Mouse (Mus musculus) spleen, postnatal 4 days (tissue): ENCODE results near the gene Fgf14.
"Not testable (repeated sequence)": the region's sequence is repeated elsewhere in the genome, so short reads cannot be mapped to it uniquely, and the experiment has no call there.

Experiments used
- DNase-seq, 2 experiments: peaks; one replicate each; pipeline ENCODE4 v3.0.0; 2022; ENCODE audit warnings: low spot score in 2 of 2

Gene Fgf14

GRCm38 (mm10) chr14:124676506-124677177 is at the start of gene Fgf14:
Fgf14 (minus strand) TSS chr14:124677127.
- no peak for DNase-seq

- DNase-seq, result no peak
These were observed 452 bp upstream of the Fgf14 start for GRCm38 (mm10) chr14:124677379-124677778.

- DNase-seq, result no peak
These were observed 1.0 kb downstream of the Fgf14 start for GRCm38 (mm10) chr14:124675654-124676505.

- peak in 1 of 2 experiments; percentile 51 for DNase-seq
These were observed 1.7 kb downstream of the Fgf14 start for GRCm38 (mm10) chr14:124675142-124675653.

- no peak for DNase-seq
These were observed 2.3 kb downstream of the Fgf14 start for GRCm38 (mm10) chr14:124674536-124675141.

GRCm38 (mm10) chr14:124669739-124670138 is 7.2 kb downstream of the Fgf14 start:
- no peak for DNase-seq

- DNase-seq, result no peak
These were observed 34.1 kb downstream of the Fgf14 start for GRCm38 (mm10) chr14:124642822-124643221.

GRCm38 (mm10) chr14:124634881-124635280 is 42.0 kb downstream of the Fgf14 start:
- DNase-seq, result no peak

GRCm38 (mm10) chr14:124613473-124613872 is 63.5 kb downstream of the Fgf14 start:
- DNase-seq, result no peak

GRCm38 (mm10) chr14:124606036-124606711 is 70.8 kb downstream of the Fgf14 start:
- no peak for DNase-seq

- no peak for DNase-seq
These were observed 71.7 kb downstream of the Fgf14 start for GRCm38 (mm10) chr14:124605031-124605743.

GRCm38 (mm10) chr14:124576571-124576970 is 100.4 kb downstream of the Fgf14 start:
- DNase-seq, result no peak

GRCm38 (mm10) chr14:124575130-124575885 is 101.6 kb downstream of the Fgf14 start:
- no peak for DNase-seq

- DNase-seq, result no peak
These were observed 110.5 kb downstream of the Fgf14 start for GRCm38 (mm10) chr14:124566445-124566844.

GRCm38 (mm10) chr14:124561544-124561943 is 115.4 kb downstream of the Fgf14 start:
- no peak for DNase-seq

- DNase-seq, result no peak
These were observed 140.8 kb downstream of the Fgf14 start for GRCm38 (mm10) chr14:124536106-124536505.

- not testable (repeated sequence) for DNase-seq
These were observed 141.6 kb downstream of the Fgf14 start for GRCm38 (mm10) chr14:124535376-124535775.

- no peak for DNase-seq
These were observed 144.9 kb downstream of the Fgf14 start for GRCm38 (mm10) chr14:124532051-124532450.

GRCm38 (mm10) chr14:124512009-124512408 is 164.9 kb downstream of the Fgf14 start:
- no peak for DNase-seq

- DNase-seq, result no peak
These were observed 188.0 kb downstream of the Fgf14 start for GRCm38 (mm10) chr14:124488971-124489370.
